Mouse (Mus musculus) spleen, postnatal 10 days (tissue): ENCODE data around the gene Dchs2.
"Not testable (repeated sequence)": the region's sequence is repeated elsewhere in the genome, so short reads cannot be mapped to it uniquely, and the experiment has no call there.

Experiments used
- DNase-seq, 2 experiments: peaks; one replicate each; pipeline ENCODE4 v3.0.0; 2021 to 2022; ENCODE audit warnings: low spot score in 2 of 2

Dchs2 gene

GRCm38 (mm10) chr3:83127726-83128448, at the start of gene Dchs2:
Gene Dchs2, plus strand, starts transcription at chr3:83127948.
- no peak for DNase-seq

- peak; percentile 28 to 71 for DNase-seq
Observed at GRCm38 (mm10) chr3:83080567-83081055, 47.1 kb upstream of the Dchs2 start.

DNA sequence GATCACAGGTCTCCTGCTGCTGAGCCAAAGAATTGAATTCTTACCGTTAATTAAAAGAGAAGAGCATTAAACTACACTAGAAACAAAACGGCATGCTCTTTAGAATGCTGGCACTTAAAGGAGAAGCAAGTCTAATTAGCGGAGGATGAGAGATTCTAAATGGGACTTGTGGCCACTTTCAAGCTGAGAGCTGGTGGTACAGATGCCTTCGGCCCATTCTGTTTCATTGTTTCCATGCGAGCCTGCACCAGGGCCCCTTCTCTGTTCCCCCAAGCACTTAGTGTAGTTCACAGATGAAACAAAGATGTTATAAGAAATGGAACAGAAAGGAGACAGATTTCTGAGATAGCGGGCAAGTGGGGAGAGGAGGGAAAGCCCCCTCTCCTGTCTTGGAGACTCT, 30.2 kb upstream of the Dchs2 start:
- no peak for DNase-seq

GRCm38 (mm10) chr3:83098546-83099034, 29.2 kb upstream of the Dchs2 start:
- DNase-seq, result no peak

DNA sequence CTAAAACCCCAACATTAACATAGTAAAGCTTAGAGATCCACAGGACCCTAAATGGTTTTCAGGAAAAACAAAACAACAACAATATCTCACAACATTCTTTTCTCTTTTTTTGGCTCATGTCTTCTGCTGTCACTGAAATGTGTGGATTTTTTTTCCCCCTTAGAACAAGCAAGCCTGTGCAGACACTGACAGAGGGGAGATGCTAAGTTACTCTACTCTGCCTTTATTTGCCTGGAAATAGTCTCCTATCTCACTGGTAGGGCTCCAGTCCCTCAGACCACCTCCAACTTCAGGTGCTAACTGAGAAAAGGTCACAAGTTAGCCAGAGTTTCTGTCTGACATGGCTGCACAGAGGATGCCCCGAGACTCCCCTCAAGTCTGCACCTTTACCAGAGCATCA, 28.6 kb upstream of the Dchs2 start:
- no peak for DNase-seq

- no peak for DNase-seq
Observed at GRCm38 (mm10) chr3:83099651-83100050, 28.1 kb upstream of the Dchs2 start.

DNA sequence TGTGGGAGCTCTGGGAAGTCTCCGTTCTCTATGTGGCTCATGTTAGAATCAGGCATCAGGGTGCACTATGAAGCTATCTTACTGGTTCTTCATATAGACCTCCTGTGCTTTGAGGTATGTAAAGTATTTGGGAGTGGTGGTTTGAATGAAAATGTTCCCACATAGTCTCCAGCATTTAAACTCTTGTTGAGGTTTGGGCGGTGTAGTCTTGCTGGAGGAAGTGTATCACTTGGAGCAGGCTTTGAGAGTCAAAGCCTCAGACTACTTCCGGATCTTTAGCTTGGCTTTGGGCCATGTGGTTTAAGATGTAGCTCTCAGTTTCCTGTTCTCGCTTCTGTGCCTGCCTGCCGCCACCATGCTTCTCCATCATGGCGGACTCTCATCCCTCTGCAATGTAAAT, 25.5 kb upstream of the Dchs2 start:
- no peak for DNase-seq

- no peak for DNase-seq
Observed at GRCm38 (mm10) chr3:83110163-83110562, 17.6 kb upstream of the Dchs2 start.

- no peak for DNase-seq
Observed at GRCm38 (mm10) chr3:83111485-83112261, 16.1 kb upstream of the Dchs2 start.

- no peak for DNase-seq
Observed at GRCm38 (mm10) chr3:83112869-83113268, 14.9 kb upstream of the Dchs2 start.

DNA sequence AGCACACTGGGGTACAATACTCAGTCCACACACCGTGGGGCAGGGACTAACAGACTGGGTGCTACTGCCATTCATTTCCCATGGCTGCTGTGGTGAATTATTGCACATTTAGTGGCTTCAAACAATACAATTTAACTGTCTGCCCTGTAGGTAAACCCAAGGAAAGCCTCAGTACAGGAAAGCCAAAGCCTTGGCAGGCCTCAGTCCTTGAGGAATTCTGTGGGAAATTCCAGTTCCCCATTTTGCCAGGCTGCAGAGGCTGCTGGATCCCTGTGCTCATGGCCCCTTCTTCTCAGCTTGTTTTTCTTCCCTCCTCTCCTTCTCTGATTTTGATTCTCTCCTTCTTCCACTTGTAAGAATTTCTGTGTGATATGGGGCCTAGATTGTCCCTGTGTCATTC, 12.8 kb upstream of the Dchs2 start:
- no peak for DNase-seq

GRCm38 (mm10) chr3:83117592-83117991, 10.2 kb upstream of the Dchs2 start:
- no peak for DNase-seq

DNA sequence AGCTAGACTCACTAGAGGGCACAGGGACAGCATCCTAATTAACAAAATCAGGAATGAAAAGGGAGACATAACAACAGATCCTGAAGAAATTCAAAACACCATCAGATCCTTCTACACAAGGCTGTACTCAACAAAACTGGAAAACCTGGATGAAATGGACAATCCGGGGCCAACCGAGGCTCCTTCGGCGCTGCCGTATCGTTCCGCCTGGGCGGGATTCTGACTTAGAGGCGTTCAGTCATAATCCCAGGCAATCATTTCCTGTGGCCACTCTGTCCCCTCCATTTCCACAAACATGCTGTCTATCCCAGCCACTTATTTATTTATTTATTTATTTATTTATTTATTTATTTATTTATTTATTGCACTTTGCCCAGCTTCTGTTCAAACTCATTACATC, 3.8 kb upstream of the Dchs2 start:
- not testable (repeated sequence) for DNase-seq

DNA sequence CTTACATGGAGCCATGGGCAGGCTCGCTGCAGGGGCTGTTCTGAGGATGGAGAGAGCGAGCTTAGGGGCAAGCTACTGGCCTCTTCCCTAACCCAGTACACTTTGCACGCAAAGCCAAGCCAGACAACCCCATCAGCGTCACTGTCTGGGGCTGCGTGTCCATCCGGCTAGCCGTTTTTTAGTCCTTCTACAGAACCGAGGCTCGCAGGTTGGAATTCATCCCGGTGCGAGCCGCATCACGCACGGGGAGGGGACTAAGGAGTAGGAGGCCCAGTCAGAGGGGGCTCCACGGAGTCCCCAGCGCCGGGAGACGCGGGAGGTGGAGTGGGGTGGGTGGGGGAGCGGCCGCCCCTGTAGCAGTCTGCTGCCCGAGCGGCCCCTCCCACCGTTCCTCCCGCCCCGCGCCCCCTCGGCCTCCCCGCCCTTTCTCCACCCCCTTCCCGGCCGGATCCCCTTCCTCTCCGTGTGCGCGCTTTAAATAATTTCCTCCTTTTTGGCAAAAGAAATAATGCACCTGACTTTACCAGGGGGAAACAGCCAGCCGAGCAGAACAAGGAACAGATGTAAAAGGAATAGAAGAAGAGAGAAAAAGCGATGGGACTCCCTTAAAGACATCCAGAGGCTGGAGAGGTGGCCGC, 541 bp upstream of the Dchs2 start:
- no peak for DNase-seq

GRCm38 (mm10) chr3:83128449-83128922, 738 bp downstream of the Dchs2 start:
- no peak for DNase-seq

- no peak for DNase-seq
Observed at GRCm38 (mm10) chr3:83129151-83129550, 1.4 kb downstream of the Dchs2 start.

GRCm38 (mm10) chr3:83136413-83136812, 8.7 kb downstream of the Dchs2 start:
- DNase-seq, result no peak

DNA sequence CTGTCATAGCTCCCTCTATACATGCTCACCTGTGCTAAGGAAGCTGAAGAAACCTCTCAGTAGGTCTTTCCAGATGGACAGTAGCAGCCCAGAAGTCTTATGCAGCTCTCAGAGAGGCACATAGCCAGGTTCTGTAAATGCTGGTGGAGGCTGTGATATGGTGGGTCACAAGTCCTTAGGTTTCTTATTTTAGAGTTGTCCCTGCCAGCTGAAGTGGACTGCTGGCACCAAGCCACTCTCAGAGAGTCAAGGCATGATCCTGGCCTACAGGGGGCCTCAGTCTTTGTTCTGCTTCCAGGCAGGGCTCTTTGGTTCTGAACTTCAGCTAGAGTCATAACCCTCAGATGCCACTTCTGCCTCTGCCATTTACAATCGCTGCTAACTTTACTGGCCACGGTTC, 11.1 kb downstream of the Dchs2 start:
- DNase-seq, result no peak

GRCm38 (mm10) chr3:83145610-83146009, 17.9 kb downstream of the Dchs2 start:
- DNase-seq, result no peak

GRCm38 (mm10) chr3:83147273-83148054, 19.7 kb downstream of the Dchs2 start:
- DNase-seq, result no peak

GRCm38 (mm10) chr3:83148055-83148447, 20.3 kb downstream of the Dchs2 start:
- DNase-seq, result no peak
